Mouse (Mus musculus) gastrocnemius, adult 2 months (tissue): ENCODE data around the gene Nav2. TPM values are rescaled to one million over a fixed set of nuclear protein-coding genes. Genes with fewer than 3 reads are reported as not detected.

Experiments used
- DNase-seq: peaks from one replicate; pipeline ENCODE4 v3.0.0; 2022
- H3K27ac ChIP-seq: fragments of 200-600 bp; 2 replicates; pipeline ENCODE4 v1.8.1; 2022; ENCODE audit warnings: mild to moderate bottlenecking
- H3K4me3 ChIP-seq: fragments of 200-600 bp; 2 replicates; pipeline ENCODE4 v1.8.1; 2022; ENCODE audit warnings: mild to moderate bottlenecking, moderate library complexity
- CTCF ChIP-seq: fragments of 200-600 bp; IDR thresholded peaks from 2 replicates; pipeline ENCODE4 v1.8.1; 2022; ENCODE audit warnings: antibody characterized with exemption, mild to moderate bottlenecking, moderate library complexity
- intact Hi-C: fragments of 180-260 bp; cut with DNase I; formaldehyde crosslinking; loops from one replicate; pipeline ENCODE4 v1.15.1; 2025
- total RNA-seq, 2 experiments: library from RNA; stranded (reverse); gene quantifications; 2 replicates each; pipeline ENCODE4 v1.2.3; 2021

Nav2 gene
- total RNA-seq, 2 experiments from 2014 or later: 18.5 to 36.0 TPM

DNA sequence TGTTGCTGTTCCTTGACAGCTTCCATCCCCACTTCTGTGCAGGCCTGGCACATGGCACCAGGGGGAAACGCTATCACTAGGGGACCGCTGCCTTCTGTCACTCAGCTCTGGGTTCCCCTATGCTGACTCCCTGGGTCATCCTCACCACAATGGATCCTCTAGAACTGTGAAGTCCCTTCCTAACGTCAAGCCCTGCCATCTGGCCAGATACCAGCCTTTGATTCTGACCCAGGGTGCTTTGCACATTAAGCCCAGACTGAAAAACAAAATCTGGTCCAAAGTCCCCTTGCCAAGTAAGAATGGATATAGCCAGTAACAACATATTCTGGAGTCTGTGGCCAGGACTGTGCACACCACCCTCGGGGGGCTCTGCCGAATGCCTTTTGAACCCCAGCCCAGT lies 178.6 kb downstream of the Nav2 start:
- H3K4me3 ChIP-seq: no peak overlapping the region
- no peak overlapping the region for H3K27ac ChIP-seq
- intact Hi-C loops: no loop called here
- no peak for TF ChIP-seq CTCF
- no peak for DNase-seq

DNA sequence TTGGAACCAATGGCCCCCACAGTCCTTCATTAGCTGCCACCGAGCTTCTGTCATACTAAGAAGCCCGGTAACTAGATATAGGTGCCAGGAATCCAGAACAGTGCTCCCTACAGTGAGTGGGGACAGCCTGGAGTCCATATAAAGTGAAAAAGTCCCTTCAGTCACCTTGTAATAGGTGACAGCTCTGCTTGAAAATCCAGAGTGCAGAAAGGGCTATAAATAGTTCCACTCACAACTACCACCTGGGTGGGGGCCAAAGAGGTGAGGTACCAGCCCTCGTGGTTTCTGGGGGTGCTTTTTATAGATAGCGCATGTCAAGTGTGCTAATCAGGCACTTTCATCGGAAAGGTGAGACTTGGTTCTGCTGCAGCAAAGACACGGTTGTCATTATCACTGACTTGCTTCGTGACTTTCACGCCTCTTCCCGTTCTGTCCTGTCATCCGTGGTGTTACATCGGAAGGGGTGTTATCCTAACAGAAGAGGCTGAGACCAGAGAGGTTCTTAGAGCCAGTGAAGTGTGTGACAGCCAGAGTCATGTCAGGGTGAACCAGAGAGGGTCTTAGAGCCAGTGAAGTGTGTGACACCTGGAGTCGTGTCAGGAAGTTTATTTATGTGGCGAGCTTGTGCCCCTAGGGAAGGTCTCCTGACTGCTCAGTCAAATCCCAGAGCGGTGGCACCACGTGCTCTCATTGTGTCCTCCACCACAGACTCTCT lies 179.8 kb downstream of the Nav2 start:
- peak; percentile 36 for DNase-seq
- H3K27ac ChIP-seq: no peak overlapping the region
- TF ChIP-seq CTCF: no peak
- H3K4me3 ChIP-seq: no peak overlapping the region
- intact Hi-C loops: no loop called here

DNA sequence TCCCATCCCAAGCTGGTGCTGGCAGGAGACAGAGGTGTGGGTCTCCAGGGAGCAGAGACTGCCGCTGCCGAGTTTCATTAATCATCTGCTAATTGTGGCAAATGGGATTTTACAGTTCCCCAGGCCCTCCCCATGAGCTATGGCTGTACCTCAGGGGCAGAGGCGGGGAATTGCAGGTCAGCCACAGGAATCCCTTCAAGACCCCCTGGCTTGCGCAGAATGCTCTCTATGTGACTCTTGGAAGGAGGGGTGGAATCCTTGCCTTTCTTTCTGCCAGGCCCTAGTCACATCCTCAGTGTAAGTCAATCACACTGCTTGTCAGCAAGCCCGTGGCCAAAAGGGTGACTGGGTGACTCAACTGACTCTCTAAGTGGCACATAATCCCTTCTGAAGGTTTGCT lies 182.9 kb downstream of the Nav2 start:
- intact Hi-C loops: no loop called here
- H3K27ac ChIP-seq: no peak overlapping the region
- H3K4me3 ChIP-seq: no peak overlapping the region
- no peak for TF ChIP-seq CTCF
- DNase-seq: peak; percentile 23

DNA sequence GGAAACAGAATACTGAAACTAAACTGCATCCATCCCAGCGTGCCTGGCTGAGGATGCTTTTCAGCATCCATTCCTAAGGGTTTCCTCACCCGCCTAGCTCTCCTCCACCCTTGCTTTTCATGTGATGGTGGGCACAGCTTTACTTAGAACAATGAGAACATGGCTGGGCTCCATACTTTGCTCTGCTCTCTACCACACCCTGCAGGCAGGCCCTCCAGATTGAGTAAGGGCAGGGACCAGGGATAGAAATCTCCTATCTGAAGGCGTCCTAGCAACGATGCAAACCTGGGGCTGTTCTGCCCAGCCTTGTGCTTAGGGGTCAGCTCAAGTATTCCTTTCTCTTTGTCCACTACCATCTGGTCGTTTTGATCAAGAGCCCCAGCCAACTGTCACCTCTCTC lies 183.4 kb downstream of the Nav2 start:
- DNase-seq: no peak
- intact Hi-C loops: no loop called here
- TF ChIP-seq CTCF: no peak
- Histone ChIP-seq H3K27ac (no peak overlapping the region), H3K4me3 (no peak overlapping the region)

GRCm38 (mm10) chr7:49093596-49093995 lies 185.1 kb downstream of the Nav2 start:
- TF ChIP-seq CTCF: no peak
- DNase-seq: no peak
- intact Hi-C loops: no loop called here
- H3K4me3 ChIP-seq: no peak overlapping the region
- no peak overlapping the region for H3K27ac ChIP-seq

GRCm38 (mm10) chr7:49094531-49094930 lies 186.0 kb downstream of the Nav2 start:
- no peak for TF ChIP-seq CTCF
- no peak overlapping the region for H3K27ac ChIP-seq
- intact Hi-C loops: no loop called here
- H3K4me3 ChIP-seq: no peak overlapping the region
- no peak for DNase-seq

GRCm38 (mm10) chr7:49101291-49101690 lies 192.8 kb downstream of the Nav2 start:
- TF ChIP-seq CTCF: no peak
- H3K27ac ChIP-seq: no peak overlapping the region
- H3K4me3 ChIP-seq: no peak overlapping the region
- no peak for DNase-seq
- intact Hi-C loops: no loop called here

GRCm38 (mm10) chr7:49102223-49102622 lies 193.7 kb downstream of the Nav2 start:
- TF ChIP-seq CTCF: no peak
- DNase-seq: no peak
- no peak overlapping the region for H3K27ac ChIP-seq
- no peak overlapping the region for H3K4me3 ChIP-seq
- intact Hi-C loops: no loop called here

DNA sequence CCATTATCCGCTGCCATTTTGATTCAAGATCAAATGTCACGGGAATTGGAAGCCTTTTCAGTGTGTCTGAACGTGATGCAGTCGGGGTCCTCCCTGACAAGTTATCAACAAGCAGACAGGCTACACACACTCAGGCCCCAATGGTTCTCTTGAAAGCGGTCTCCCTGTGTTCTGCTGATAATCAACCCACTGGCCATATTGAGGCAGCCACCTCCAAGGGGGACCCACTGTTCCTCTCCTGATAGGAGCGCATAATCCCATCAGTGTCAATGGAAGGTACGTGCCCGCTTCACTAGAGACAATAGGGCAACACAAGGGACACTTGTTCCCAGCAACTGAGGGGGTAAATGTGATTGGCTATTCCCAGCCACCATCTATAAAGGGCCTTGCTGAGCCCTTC lies 195.9 kb downstream of the Nav2 start:
- DNase-seq: no peak
- intact Hi-C loops: no loop called here
- TF ChIP-seq CTCF: no peak
- Histone ChIP-seq H3K27ac (no peak overlapping the region), H3K4me3 (no peak overlapping the region)

GRCm38 (mm10) chr7:49104793-49105192 lies 196.3 kb downstream of the Nav2 start:
- intact Hi-C loops: no loop called here
- Histone ChIP-seq H3K4me3 (no peak overlapping the region), H3K27ac (no peak overlapping the region)
- DNase-seq: no peak
- TF ChIP-seq CTCF: no peak

DNA sequence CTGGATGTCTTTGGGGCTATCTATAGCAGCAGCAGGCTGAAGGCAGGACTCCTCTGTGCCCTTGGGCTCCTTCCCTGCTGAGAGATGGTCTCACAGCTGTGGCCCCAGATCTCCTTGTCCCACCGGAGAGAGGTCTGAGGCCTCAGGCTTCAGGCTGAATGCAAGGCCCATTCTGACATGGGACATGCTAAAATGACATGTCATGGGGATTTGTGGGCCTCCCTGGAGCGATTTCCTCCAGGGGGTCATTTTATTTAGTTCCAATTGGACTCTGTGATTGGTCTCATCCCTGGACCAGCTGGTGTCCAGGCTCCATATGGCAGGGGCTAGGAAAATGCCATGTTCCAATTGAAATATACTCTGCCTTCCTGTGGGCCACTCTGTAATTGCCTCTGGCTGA lies 197.0 kb downstream of the Nav2 start:
- no peak for TF ChIP-seq CTCF
- Histone ChIP-seq H3K27ac (no peak overlapping the region), H3K4me3 (no peak overlapping the region)
- DNase-seq: no peak
- intact Hi-C loops: no loop called here

DNA sequence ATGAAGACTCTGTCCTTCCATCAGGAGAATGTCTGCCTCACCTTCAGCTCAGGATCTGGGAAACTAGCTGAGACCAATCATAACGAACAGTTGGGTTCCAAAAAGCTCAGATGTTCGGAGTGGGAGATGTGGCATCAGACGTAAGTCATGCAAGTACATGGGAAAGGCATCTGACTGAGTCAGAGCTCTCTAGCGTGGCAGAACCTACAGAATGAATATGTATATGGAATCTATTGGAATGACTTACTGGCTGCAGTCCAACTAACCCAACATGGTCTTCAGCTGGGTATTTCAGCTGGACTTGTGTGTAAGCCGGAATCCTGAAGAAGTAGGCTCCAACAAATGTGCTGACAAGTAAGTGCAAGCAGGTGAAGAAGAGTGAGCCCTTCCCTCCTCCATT lies 199.6 kb downstream of the Nav2 start:
- Histone ChIP-seq H3K4me3 (no peak overlapping the region), H3K27ac (no peak overlapping the region)
- intact Hi-C loops: no loop called here
- no peak for DNase-seq
- TF ChIP-seq CTCF: no peak

DNA sequence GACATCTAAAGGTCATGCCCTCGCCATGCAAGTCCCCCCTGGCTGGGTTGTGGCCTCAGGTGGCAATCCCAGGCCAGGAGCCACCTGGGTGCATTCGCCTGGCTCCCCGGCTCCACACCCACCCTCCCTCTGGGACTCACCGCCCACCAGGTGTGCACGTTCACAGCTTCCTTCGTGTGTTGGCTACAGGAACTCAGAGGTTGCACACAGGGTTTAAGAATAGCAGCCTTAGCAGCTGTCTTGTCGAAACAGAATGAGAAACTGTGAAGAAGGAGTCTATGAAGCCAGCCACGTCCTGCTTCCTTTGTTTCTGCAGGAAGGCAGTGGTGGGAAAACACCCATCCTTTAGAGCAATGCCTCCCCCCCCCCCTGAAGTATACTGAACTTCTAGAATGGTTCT lies 210.5 kb downstream of the Nav2 start:
- intact Hi-C loops: no loop called here
- TF ChIP-seq CTCF: no peak
- Histone ChIP-seq H3K27ac (no peak overlapping the region), H3K4me3 (no peak overlapping the region)
- no peak for DNase-seq

- no peak for DNase-seq
- intact Hi-C loops: loop anchor here (2.0 kb wide), 1 partner anchor 369 kb away; no protein-coding TSS in a partner anchor
- no peak for TF ChIP-seq CTCF
- Histone ChIP-seq H3K27ac (no peak overlapping the region), H3K4me3 (no peak overlapping the region)
Measured at GRCm38 (mm10) chr7:49119794-49120487, 211.4 kb downstream of the Nav2 start.
